ENCODE assay signal across 11 mouse cellular contexts in genomic region chr12:40842251-40842988, GRCm38 (mm10).
DNase-seq lines count a peak whose midpoint lies in the region; ATAC-seq and TF ChIP-seq lines count a peak whose summit lies in the region.
"Had no signal": no experiment of that assay in that cellular context is flagged by ENCODE, and none has a peak within 500 bp of the region (broad histone marks: within the 10 kb centered on the region; RNA-seq: fewer than 3 reads in every experiment).

No protein-coding gene starts in this region.

- DNase-seq in embryonic facial prominence, embryonic 11.5 days (ENCODE audit: low spot score), result peak; percentile 18
- no peak for DNase-seq in embryonic facial prominence, embryonic 10.5 days (ENCODE audit: low spot score)
- DNase-seq in left cerebral cortex, postnatal 14 days (ENCODE audit: low spot score in 2 of 2), result peak; percentile 29 to 60
- no peak for DNase-seq in left cerebral cortex, adult 18-20 months (ENCODE audit: low spot score in 2 of 2)
- DNase-seq in retina, embryonic 14.5 days (ENCODE audit: low spot score), result peak; percentile 48
- DNase-seq in urinary bladder, postnatal 14 days (ENCODE audit: low spot score), result no peak
- DNase-seq: gastrocnemius, postnatal 10 days; right cerebral cortex, postnatal 14 days had no signal

- H3K27ac ChIP-seq in embryonic facial prominence, embryonic 11.5 days (replicated peaks; ENCODE audit: low read depth, low read length), result no peak overlapping the region
- H3K27ac ChIP-seq in embryonic facial prominence, embryonic 10.5 days (replicated peaks), result no peak overlapping the region
- H3K27ac ChIP-seq in cortical plate, adult 2 months (ENCODE audit: insufficient read depth, low read length), result no peak overlapping the region

- no peaks in the 10 kb centered on the region for H3K4me1 ChIP-seq in embryonic facial prominence, embryonic 11.5 days (ENCODE audit: control insufficient read depth, insufficient read depth, low read length)
- no peaks in the 10 kb centered on the region for H3K4me1 ChIP-seq in embryonic facial prominence, embryonic 10.5 days
- H3K4me1 ChIP-seq in cortical plate, adult 2 months (ENCODE audit: control insufficient read depth, insufficient read depth, low read length), result peaks cover 7% of the 10 kb centered on the region
- H3K4me1 ChIP-seq: megakaryocyte, embryonic 14.5 days had no signal

- intact Hi-C loops in left cerebral cortex, postnatal 14 days (cut with DNase I), result loop anchor here (2.0 to 10.0 kb wide), 3 partner anchors 182 to 642 kb away; partner anchors contain the start of gene Immp2l

- WGBS in embryonic facial prominence, embryonic 11.5 days, result 87% methylated on average over 10 of the region's 10 CpGs
- WGBS in embryonic facial prominence, embryonic 10.5 days, result 90% methylated on average over 10 of the region's 10 CpGs

- peak; percentile 42; the same call in 1 of the 2 replicates for TF ChIP-seq CTCF in cortical plate, adult 2 months (IDR thresholded peaks at IDR 0.05; ENCODE audit: extremely low read depth, insufficient read depth, low read length)

- no peak for ATAC-seq in embryonic facial prominence, embryonic 11.5 days (replicated peaks; ENCODE audit: insufficient number of reproducible peaks, low FRiP score, low TSS enrichment, low read depth)
- ATAC-seq in activated CD4-positive, CD25-positive, alpha-beta regulatory T cell, adult 4 months, result no peak

- H3K4me2 ChIP-seq in embryonic facial prominence, embryonic 11.5 days (ENCODE audit: low read depth, low read length), result no peak overlapping the region

- no peak for TF ChIP-seq POLR2A in cortical plate, adult 2 months (IDR thresholded peaks at IDR 0.05; ENCODE audit: extremely low read depth, insufficient read depth, low read length)

- H3K4me3 ChIP-seq in embryonic facial prominence, embryonic 11.5 days (ENCODE audit: low read depth, low read length), result no peak overlapping the region
- no peak overlapping the region for H3K4me3 ChIP-seq in embryonic facial prominence, embryonic 10.5 days
- no peak overlapping the region for H3K4me3 ChIP-seq in cortical plate, adult 2 months (ENCODE audit: insufficient read depth, low read length)
- H3K4me3 ChIP-seq: megakaryocyte, embryonic 14.5 days had no signal

- no peaks in the 10 kb centered on the region for H3K9me3 ChIP-seq in embryonic facial prominence, embryonic 11.5 days (replicated peaks; ENCODE audit: control insufficient read depth, low read length)
- no peaks in the 10 kb centered on the region for H3K9me3 ChIP-seq in embryonic facial prominence, embryonic 10.5 days
- H3K9me3 ChIP-seq: megakaryocyte, embryonic 14.5 days had no signal

- no peaks in the 10 kb centered on the region for H3K27me3 ChIP-seq in embryonic facial prominence, embryonic 11.5 days (ENCODE audit: control insufficient read depth, insufficient read depth, low read length)
- no peaks in the 10 kb centered on the region; the same call in 1 of the 2 replicates for H3K27me3 ChIP-seq in embryonic facial prominence, embryonic 10.5 days (replicated peaks; ENCODE audit: low read depth, poor library complexity, severe bottlenecking)
- H3K27me3 ChIP-seq: megakaryocyte, embryonic 14.5 days had no signal

- H3K36me3 ChIP-seq in embryonic facial prominence, embryonic 11.5 days (replicated peaks; ENCODE audit: control insufficient read depth, insufficient read depth, low read depth, low read length), result no peaks in the 10 kb centered on the region
- peaks cover 3% of the 10 kb centered on the region; the same call in 1 of the 2 replicates for H3K36me3 ChIP-seq in embryonic facial prominence, embryonic 10.5 days (replicated peaks)

- no peak overlapping the region for H3K9ac ChIP-seq in embryonic facial prominence, embryonic 11.5 days (replicated peaks; ENCODE audit: low read length)

Comparison
In these comparisons a context has a peak if more than half of its experiments do, and no peak if none do; other contexts are left out.
1. DNase-seq: peak in embryonic facial prominence, embryonic 11.5 days (single experiment), left cerebral cortex, postnatal 14 days (2 of 2) and retina, embryonic 14.5 days (single experiment); none in embryonic facial prominence, embryonic 10.5 days (single experiment), left cerebral cortex, adult 18-20 months (0 of 2) and urinary bladder, postnatal 14 days (single experiment).